Mouse (Mus musculus): ENCODE results near the gene Pcsk6. TPM values are rescaled to one million over a fixed set of nuclear protein-coding genes. Genes with fewer than 3 reads are reported as not detected.

Pcsk6 gene
- polyA plus RNA-seq, 1 experiment from 2014 or later = 6.1 TPM

- WGBS (ENCODE audit: insufficient replicate concordance) = 56% methylated on average over 3 of the region's 3 CpGs
- no peak overlapping the region for H3K4me2 ChIP-seq
- H3K36me3 ChIP-seq (ENCODE audit: control insufficient read depth, insufficient read depth, low read length) = no peaks in the 10 kb centered on the region
- H3K9ac ChIP-seq (ENCODE audit: low read depth, low read length) = no peak overlapping the region
- no peak overlapping the region for H3K4me3 ChIP-seq (ENCODE audit: low read depth, low read length)
- ATAC-seq (replicated peaks; ENCODE audit: insufficient number of reproducible peaks, low FRiP score, low TSS enrichment) = no peak
- peaks cover 9% of the 10 kb centered on the region for H3K27me3 ChIP-seq (ENCODE audit: control insufficient read depth, insufficient read depth, low read length)
- no peaks in the 10 kb centered on the region for H3K9me3 ChIP-seq (replicated peaks; ENCODE audit: control insufficient read depth, low read length)
- H3K4me1 ChIP-seq (ENCODE audit: control insufficient read depth, insufficient read depth, low read length) = peaks cover 4% of the 10 kb centered on the region; the same call in 1 of the 2 replicates
- H3K27ac ChIP-seq (ENCODE audit: low read depth, low read length) = no peak overlapping the region
Measured at GRCm38 (mm10) chr7:66038261-66038660, 176.7 kb downstream of the Pcsk6 start.

GRCm38 (mm10) chr7:66038730-66039129, 177.2 kb downstream of the Pcsk6 start:
- Histone ChIP-seq H3K9ac (ENCODE audit: low read depth, low read length) (no peak overlapping the region), H3K27ac (ENCODE audit: low read depth, low read length) (no peak overlapping the region), H3K27me3 (ENCODE audit: control insufficient read depth, insufficient read depth, low read length) (peaks cover 9% of the 10 kb centered on the region), H3K4me1 (ENCODE audit: control insufficient read depth, insufficient read depth, low read length) (peaks cover 4% of the 10 kb centered on the region; the same call in 1 of the 2 replicates), H3K4me3 (ENCODE audit: low read depth, low read length) (no peak overlapping the region), H3K36me3 (ENCODE audit: control insufficient read depth, insufficient read depth, low read length) (no peaks in the 10 kb centered on the region), H3K4me2 (no peak overlapping the region), H3K9me3 (replicated peaks; ENCODE audit: control insufficient read depth, low read length) (no peaks in the 10 kb centered on the region)
- ATAC-seq (replicated peaks; ENCODE audit: insufficient number of reproducible peaks, low FRiP score, low TSS enrichment) = no peak
- 84% methylated on average over 11 of the region's 11 CpGs for WGBS (ENCODE audit: insufficient replicate concordance)

DNA sequence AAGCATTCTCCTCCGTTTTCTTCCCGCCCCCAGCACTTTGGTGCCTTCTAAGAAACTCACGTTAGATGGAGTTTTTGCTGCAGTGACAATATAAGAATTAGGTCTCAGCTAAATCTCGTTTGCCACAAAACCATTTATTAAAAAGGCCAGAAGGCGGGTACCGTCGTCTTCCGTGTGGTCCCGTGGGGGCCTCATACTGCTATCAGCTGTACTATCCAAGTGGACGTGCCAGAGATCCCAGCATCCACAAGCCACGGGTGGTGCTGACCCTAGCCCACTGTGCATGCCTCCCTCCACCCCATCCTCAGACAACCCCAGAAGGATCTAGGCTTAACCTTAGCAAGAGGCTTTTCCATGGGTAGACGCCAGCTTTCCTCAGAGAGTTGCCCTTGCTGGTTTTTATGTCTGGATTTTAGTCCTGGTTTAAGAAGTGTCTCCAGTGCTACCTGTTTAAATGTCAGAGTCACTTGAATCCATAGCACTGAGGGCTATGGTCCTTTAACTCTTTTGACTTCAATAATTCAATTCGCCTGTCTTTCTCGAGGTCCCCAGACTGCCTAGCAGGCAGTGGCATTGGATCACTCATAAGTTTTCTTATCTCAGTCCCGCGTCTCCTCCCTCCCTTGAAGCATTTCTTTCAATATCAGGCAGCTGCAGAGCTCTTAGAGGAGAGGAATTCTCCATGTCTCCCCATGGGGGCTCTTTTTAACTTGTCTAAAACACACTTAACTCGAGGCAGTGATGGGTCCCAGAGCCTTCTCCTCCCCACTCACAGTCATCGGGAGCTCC, 178.7 kb downstream of the Pcsk6 start:
- Histone ChIP-seq H3K4me1 (ENCODE audit: control insufficient read depth, insufficient read depth, low read length) (peaks cover 4% of the 10 kb centered on the region; the same call in 1 of the 2 replicates), H3K27ac (ENCODE audit: low read depth, low read length) (no peak overlapping the region), H3K36me3 (ENCODE audit: control insufficient read depth, insufficient read depth, low read length) (no peaks in the 10 kb centered on the region), H3K27me3 (ENCODE audit: control insufficient read depth, insufficient read depth, low read length) (peaks cover 10% of the 10 kb centered on the region), H3K4me2 (no peak overlapping the region), H3K9ac (ENCODE audit: low read depth, low read length) (no peak overlapping the region), H3K4me3 (ENCODE audit: low read depth, low read length) (no peak overlapping the region), H3K9me3 (replicated peaks; ENCODE audit: control insufficient read depth, low read length) (no peaks in the 10 kb centered on the region)
- no peak for ATAC-seq (replicated peaks; ENCODE audit: insufficient number of reproducible peaks, low FRiP score, low TSS enrichment)
- 65% methylated on average over 18 of the region's 18 CpGs for WGBS (ENCODE audit: insufficient replicate concordance)

- no peak within 1 kb of the TSS for H3K9ac ChIP-seq (ENCODE audit: low read depth, low read length)
Measured at GRCm38 (mm10) chr7:66043552-66044459, 182.3 kb downstream of the Pcsk6 start, which contains the start of gene Gm45213. Gene Gm45213 (plus strand): TSS chr7:66043602.

DNA sequence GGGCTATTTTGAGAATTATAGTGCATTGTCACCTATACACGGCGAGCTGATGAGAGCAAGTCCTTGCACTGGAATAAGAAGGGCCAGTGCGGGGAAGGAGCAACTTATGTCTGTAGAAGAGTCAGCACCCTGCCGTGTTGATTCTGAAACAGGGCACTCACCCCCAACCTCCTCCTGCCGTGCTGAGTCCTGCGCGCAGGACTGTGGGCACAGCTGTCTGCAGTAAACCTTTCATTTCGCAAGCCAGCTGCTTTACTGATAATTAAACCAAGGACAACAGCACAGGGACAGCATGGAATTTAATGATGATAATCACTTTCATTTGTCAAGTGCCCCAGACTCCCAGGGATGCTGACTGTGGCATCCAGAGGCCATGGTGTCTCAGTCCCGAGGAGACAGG, 183.1 kb downstream of the Pcsk6 start:
- ATAC-seq (replicated peaks; ENCODE audit: insufficient number of reproducible peaks, low FRiP score, low TSS enrichment) = no peak
- Histone ChIP-seq H3K9me3 (replicated peaks; ENCODE audit: control insufficient read depth, low read length) (no peaks in the 10 kb centered on the region), H3K4me3 (ENCODE audit: low read depth, low read length) (no peak overlapping the region), H3K27ac (ENCODE audit: low read depth, low read length) (no peak overlapping the region), H3K4me2 (no peak overlapping the region), H3K36me3 (ENCODE audit: control insufficient read depth, insufficient read depth, low read length) (no peaks in the 10 kb centered on the region), H3K9ac (ENCODE audit: low read depth, low read length) (no peak overlapping the region), H3K27me3 (ENCODE audit: control insufficient read depth, insufficient read depth, low read length) (peaks cover 17% of the 10 kb centered on the region), H3K4me1 (ENCODE audit: control insufficient read depth, insufficient read depth, low read length) (no peaks in the 10 kb centered on the region)
- 57% methylated on average over 9 of the region's 9 CpGs for whole genome bisulfite sequencing (ENCODE audit: insufficient replicate concordance)

More at GRCm38 (mm10) chr7:66043552-66044459, 182.3 kb downstream of the Pcsk6 start, which contains the start of gene Gm45213:
- Histone ChIP-seq H3K36me3 (ENCODE audit: control insufficient read depth, insufficient read depth, low read length) (no peaks in the 10 kb centered on the region), H3K4me2 (no peak within 1 kb of the TSS), H3K4me1 (ENCODE audit: control insufficient read depth, insufficient read depth, low read length) (no peaks in the 10 kb centered on the region), H3K9me3 (replicated peaks; ENCODE audit: control insufficient read depth, low read length) (no peaks in the 10 kb centered on the region), H3K4me3 (ENCODE audit: low read depth, low read length) (no peak within 1 kb of the TSS), H3K27me3 (ENCODE audit: control insufficient read depth, insufficient read depth, low read length) (peaks cover 17% of the 10 kb centered on the region), H3K27ac (ENCODE audit: low read depth, low read length) (no peak within 1 kb of the TSS)
- WGBS (ENCODE audit: insufficient replicate concordance) = 76% methylated on average over 10 of the region's 10 CpGs
- no peak for ATAC-seq (replicated peaks; ENCODE audit: insufficient number of reproducible peaks, low FRiP score, low TSS enrichment)

GRCm38 (mm10) chr7:66046921-66047918, 185.7 kb downstream of the Pcsk6 start:
- WGBS (ENCODE audit: insufficient replicate concordance) = 52% methylated on average over 17 of the region's 17 CpGs
- Histone ChIP-seq H3K36me3 (ENCODE audit: control insufficient read depth, insufficient read depth, low read length) (no peaks in the 10 kb centered on the region), H3K27ac (ENCODE audit: low read depth, low read length) (no peak overlapping the region), H3K4me3 (ENCODE audit: low read depth, low read length) (no peak overlapping the region), H3K9me3 (replicated peaks; ENCODE audit: control insufficient read depth, low read length) (no peaks in the 10 kb centered on the region), H3K4me2 (no peak overlapping the region), H3K4me1 (ENCODE audit: control insufficient read depth, insufficient read depth, low read length) (no peaks in the 10 kb centered on the region), H3K27me3 (ENCODE audit: control insufficient read depth, insufficient read depth, low read length) (peaks cover 17% of the 10 kb centered on the region), H3K9ac (ENCODE audit: low read depth, low read length) (no peak overlapping the region)
- ATAC-seq (replicated peaks; ENCODE audit: insufficient number of reproducible peaks, low FRiP score, low TSS enrichment) = 0 out of 2 replicates have a peak, but pooled peaks have one; percentile 12

- Histone ChIP-seq H3K36me3 (ENCODE audit: control insufficient read depth, insufficient read depth, low read length) (no peaks in the 10 kb centered on the region), H3K4me2 (no peak overlapping the region), H3K27me3 (ENCODE audit: control insufficient read depth, insufficient read depth, low read length) (peaks cover 17% of the 10 kb centered on the region), H3K9me3 (replicated peaks; ENCODE audit: control insufficient read depth, low read length) (no peaks in the 10 kb centered on the region), H3K4me3 (ENCODE audit: low read depth, low read length) (no peak overlapping the region), H3K4me1 (ENCODE audit: control insufficient read depth, insufficient read depth, low read length) (no peaks in the 10 kb centered on the region), H3K9ac (ENCODE audit: low read depth, low read length) (no peak overlapping the region), H3K27ac (ENCODE audit: low read depth, low read length) (no peak overlapping the region)
- WGBS (ENCODE audit: insufficient replicate concordance) = 71% methylated on average over 4 of the region's 4 CpGs
- no peak for ATAC-seq (replicated peaks; ENCODE audit: insufficient number of reproducible peaks, low FRiP score, low TSS enrichment)
Measured at GRCm38 (mm10) chr7:66047975-66048374, 186.4 kb downstream of the Pcsk6 start.
